Mouse (Mus musculus): ENCODE results near the gene Pxk.

The Pxk gene

GRCm38 (mm10) chr14:8124046-8124881 lies 26.3 kb downstream of the Pxk start:
- TF ChIP-seq CTCF (conservative IDR thresholded peaks at IDR 0.05; ENCODE audit: low read length) = peak; percentile 27
- TF ChIP-seq POU5F1 (IDR thresholded peaks at IDR 0.05; ENCODE audit: borderline replicate concordance, low read length) = no peak
- Histone ChIP-seq H3K9me3 (ENCODE audit: low read length) (no peaks in the 10 kb centered on the region), H3K4me1 (replicated peaks; ENCODE audit: low read depth, low read length) (peaks cover 40% of the 10 kb centered on the region), H3K4me3 (replicated peaks; ENCODE audit: low read length) (peak overlapping the region; percentile 43; the same call in 1 of the 2 replicates), H3K27me3 (ENCODE audit: insufficient read depth, low read length) (no peaks in the 10 kb centered on the region), H3K36me3 (ENCODE audit: insufficient read depth, low read length) (no peaks in the 10 kb centered on the region)

- TF ChIP-seq NANOG (IDR thresholded peaks at IDR 0.05; ENCODE audit: borderline replicate concordance, low read length) = no peak
- TF ChIP-seq POU5F1 (IDR thresholded peaks at IDR 0.05; ENCODE audit: borderline replicate concordance, low read length) = no peak
- no peak for TF ChIP-seq CTCF (conservative IDR thresholded peaks at IDR 0.05; ENCODE audit: low read length)
- peaks cover 53% of the 10 kb centered on the region for H3K4me1 ChIP-seq (replicated peaks; ENCODE audit: low read depth, low read length)
Measured at GRCm38 (mm10) chr14:8127971-8128370, 30.0 kb downstream of the Pxk start.

GRCm38 (mm10) chr14:8132789-8133188 lies 34.8 kb downstream of the Pxk start:
- no peaks in the 10 kb centered on the region for H3K27me3 ChIP-seq (ENCODE audit: insufficient read depth, low read length)
- H3K9me3 ChIP-seq (ENCODE audit: low read length) = no peaks in the 10 kb centered on the region
- TF ChIP-seq CTCF (conservative IDR thresholded peaks at IDR 0.05; ENCODE audit: low read length) (no peak), NANOG (IDR thresholded peaks at IDR 0.05; ENCODE audit: borderline replicate concordance, low read length) (no peak), POU5F1 (IDR thresholded peaks at IDR 0.05; ENCODE audit: borderline replicate concordance, low read length) (no peak)
- peaks cover 40% of the 10 kb centered on the region for H3K4me1 ChIP-seq (replicated peaks; ENCODE audit: low read depth, low read length)
- peaks cover 4% of the 10 kb centered on the region for H3K36me3 ChIP-seq (ENCODE audit: insufficient read depth, low read length)
- no peak overlapping the region for H3K4me3 ChIP-seq (replicated peaks; ENCODE audit: low read length)

More at GRCm38 (mm10) chr14:8127971-8128370, 30.0 kb downstream of the Pxk start:
- H3K4me3 ChIP-seq (replicated peaks; ENCODE audit: low read length) = no peak overlapping the region
- peaks cover 4% of the 10 kb centered on the region; the same call in 1 of the 2 replicates for H3K36me3 ChIP-seq (ENCODE audit: insufficient read depth, low read length)
- no peaks in the 10 kb centered on the region for H3K27me3 ChIP-seq (ENCODE audit: insufficient read depth, low read length)
- no peaks in the 10 kb centered on the region for H3K9me3 ChIP-seq (ENCODE audit: low read length)

GRCm38 (mm10) chr14:8134234-8134633 lies 36.2 kb downstream of the Pxk start:
- H3K36me3 ChIP-seq (ENCODE audit: insufficient read depth, low read length) = peaks cover 13% of the 10 kb centered on the region
- H3K4me1 ChIP-seq (replicated peaks; ENCODE audit: low read depth, low read length) = peaks cover 52% of the 10 kb centered on the region
- no peak for TF ChIP-seq POU5F1 (IDR thresholded peaks at IDR 0.05; ENCODE audit: borderline replicate concordance, low read length)
- TF ChIP-seq NANOG (IDR thresholded peaks at IDR 0.05; ENCODE audit: borderline replicate concordance, low read length) = no peak
- no peak for TF ChIP-seq CTCF (conservative IDR thresholded peaks at IDR 0.05; ENCODE audit: low read length)
- H3K9me3 ChIP-seq (ENCODE audit: low read length) = no peaks in the 10 kb centered on the region
- H3K27me3 ChIP-seq (ENCODE audit: insufficient read depth, low read length) = no peaks in the 10 kb centered on the region
- H3K4me3 ChIP-seq (replicated peaks; ENCODE audit: low read length) = no peak overlapping the region

GRCm38 (mm10) chr14:8135130-8135529 lies 37.1 kb downstream of the Pxk start:
- H3K4me3 ChIP-seq (replicated peaks; ENCODE audit: low read length) = no peak overlapping the region
- no peaks in the 10 kb centered on the region for H3K27me3 ChIP-seq (ENCODE audit: insufficient read depth, low read length)
- H3K4me1 ChIP-seq (replicated peaks; ENCODE audit: low read depth, low read length) = peaks cover 61% of the 10 kb centered on the region
- H3K9me3 ChIP-seq (ENCODE audit: low read length) = no peaks in the 10 kb centered on the region
- peaks cover 13% of the 10 kb centered on the region for H3K36me3 ChIP-seq (ENCODE audit: insufficient read depth, low read length)
- TF ChIP-seq NANOG (IDR thresholded peaks at IDR 0.05; ENCODE audit: borderline replicate concordance, low read length) (no peak), POU5F1 (IDR thresholded peaks at IDR 0.05; ENCODE audit: borderline replicate concordance, low read length) (no peak), CTCF (conservative IDR thresholded peaks at IDR 0.05; ENCODE audit: low read length) (no peak)

GRCm38 (mm10) chr14:8139724-8140710 lies 42.0 kb downstream of the Pxk start:
- peak overlapping the region; percentile 72 for H3K4me3 ChIP-seq (replicated peaks; ENCODE audit: low read length)
- peaks cover 32% of the 10 kb centered on the region for H3K36me3 ChIP-seq (ENCODE audit: insufficient read depth, low read length)
- no peaks in the 10 kb centered on the region for H3K27me3 ChIP-seq (ENCODE audit: insufficient read depth, low read length)
- no peaks in the 10 kb centered on the region for H3K9me3 ChIP-seq (ENCODE audit: low read length)
- TF ChIP-seq NANOG (IDR thresholded peaks at IDR 0.05; ENCODE audit: borderline replicate concordance, low read length) = no peak; the same call in 1 of the 2 replicates
- TF ChIP-seq POU5F1 (IDR thresholded peaks at IDR 0.05; ENCODE audit: borderline replicate concordance, low read length) = no peak
- no peak for TF ChIP-seq CTCF (conservative IDR thresholded peaks at IDR 0.05; ENCODE audit: low read length)
- H3K4me1 ChIP-seq (replicated peaks; ENCODE audit: low read depth, low read length) = peaks cover 55% of the 10 kb centered on the region

- no peaks in the 10 kb centered on the region for H3K27me3 ChIP-seq (ENCODE audit: insufficient read depth, low read length)
- H3K9me3 ChIP-seq (ENCODE audit: low read length) = no peaks in the 10 kb centered on the region
- H3K36me3 ChIP-seq (ENCODE audit: insufficient read depth, low read length) = peaks cover 39% of the 10 kb centered on the region
- no peak overlapping the region for H3K4me3 ChIP-seq (replicated peaks; ENCODE audit: low read length)
- no peak for TF ChIP-seq CTCF (conservative IDR thresholded peaks at IDR 0.05; ENCODE audit: low read length)
- no peak for TF ChIP-seq POU5F1 (IDR thresholded peaks at IDR 0.05; ENCODE audit: borderline replicate concordance, low read length)
- no peak for TF ChIP-seq NANOG (IDR thresholded peaks at IDR 0.05; ENCODE audit: borderline replicate concordance, low read length)
- peaks cover 61% of the 10 kb centered on the region for H3K4me1 ChIP-seq (replicated peaks; ENCODE audit: low read depth, low read length)
Measured at GRCm38 (mm10) chr14:8141131-8141530, 43.1 kb downstream of the Pxk start.

Measured in E14TG2a.4 (cell line).